Mouse (Mus musculus) bone marrow macrophage, adult 2 months (primary cell): ENCODE data around the gene Cap1.

Experiments used
- CTCF ChIP-seq: IDR thresholded peaks from 2 replicates; pipeline ENCODE4 v1.5.1; 2012; ENCODE audit warnings: low read depth, mild to moderate bottlenecking, low read length, moderate library complexity
- POLR2A ChIP-seq: IDR thresholded peaks from 2 replicates; pipeline ENCODE4 v1.6.1; 2012; ENCODE audit warnings: mild to moderate bottlenecking, low read depth, low read length, borderline replicate concordance

DNA sequence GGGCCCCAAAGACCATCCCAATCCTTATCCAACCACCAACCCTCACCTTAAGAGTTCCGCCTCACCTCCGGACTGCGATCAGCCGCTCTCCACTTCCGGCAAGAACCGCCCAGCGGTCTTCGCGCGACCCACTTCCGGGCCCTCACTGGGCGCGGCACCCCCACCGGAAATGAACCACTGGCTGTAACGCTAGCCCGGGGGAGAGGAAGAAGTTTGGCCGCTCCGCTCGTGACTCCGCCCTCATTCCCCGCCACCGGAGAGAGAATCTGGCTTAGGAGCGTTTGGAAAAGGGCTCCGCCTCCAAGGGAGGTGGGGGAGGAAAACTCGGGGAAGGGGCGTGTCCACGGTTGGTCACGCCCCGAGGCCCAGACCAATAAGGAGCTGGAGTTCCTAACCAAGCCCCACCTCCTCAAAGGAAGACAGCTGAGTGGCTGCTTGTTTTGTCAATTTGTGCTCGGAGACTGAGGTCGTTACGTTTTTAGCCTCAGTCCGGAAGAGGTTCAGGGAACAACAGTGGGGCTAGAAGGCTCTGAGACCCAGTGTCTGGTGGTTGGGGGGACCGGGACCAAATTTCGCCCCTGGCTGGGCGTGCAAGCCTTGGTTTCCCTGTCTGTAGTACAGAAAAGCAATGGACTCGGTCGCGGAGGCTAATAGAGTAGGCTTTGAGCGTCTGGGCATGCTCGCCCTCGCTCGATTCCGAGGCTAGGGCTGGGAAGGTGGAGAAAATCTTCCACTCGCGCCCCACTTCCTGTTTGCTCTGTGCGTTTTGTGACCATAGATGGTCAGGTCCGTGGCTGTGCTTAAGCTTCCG lies at the start of gene Cap1:
- TF ChIP-seq CTCF, result no peak
- TF ChIP-seq POLR2A, result no peak
